Mouse (Mus musculus): ENCODE measurements at regions not wholly inside any gene's neighbourhood (a gene's known extent, or its start where the extent isn't known, plus 50 kb on each side); places are given as distances from the start of the nearest gene placed in this dataset.

GRCm38 (mm10) chr9:62590407-62591195 lies 53.8 kb upstream of the Coro2b start:
- no peak for DNase-seq (ENCODE audit: low spot score)

- DNase-seq (ENCODE audit: low spot score): no peak
Observed at GRCm38 (mm10) chr9:62591196-62591485, 54.3 kb upstream of the Coro2b start.

- DNase-seq (ENCODE audit: low spot score): no peak
Observed at GRCm38 (mm10) chr9:62598056-62598455, 61.2 kb upstream of the Coro2b start.

GRCm38 (mm10) chr9:62598956-62599355 lies 62.1 kb upstream of the Coro2b start:
- DNase-seq (ENCODE audit: low spot score): no peak

DNA sequence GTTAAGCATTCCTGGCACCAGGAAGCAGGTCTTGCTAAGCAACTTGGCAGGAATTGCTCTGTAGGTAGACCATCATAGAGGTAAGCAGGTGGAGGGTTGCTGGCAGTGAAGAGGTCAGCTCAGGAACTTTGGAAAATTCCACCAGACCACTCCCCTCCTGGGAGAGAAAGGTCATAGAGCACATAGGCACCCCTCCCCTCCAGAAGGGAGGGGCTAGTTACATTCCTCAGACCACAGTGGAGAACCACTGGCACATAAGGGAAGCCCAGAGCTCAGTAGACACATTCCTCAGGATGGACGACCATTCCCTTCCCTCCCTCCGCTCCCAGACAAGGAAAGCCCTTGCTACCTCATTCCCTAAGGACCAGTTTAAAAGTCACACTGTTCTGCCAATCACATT lies 67.1 kb upstream of the Itga11 start:
- DNase-seq (ENCODE audit: low spot score): no peak

- peak; percentile 26 for DNase-seq (ENCODE audit: low spot score)
Observed at GRCm38 (mm10) chr9:62611452-62611851, 66.2 kb upstream of the Itga11 start.

DNA sequence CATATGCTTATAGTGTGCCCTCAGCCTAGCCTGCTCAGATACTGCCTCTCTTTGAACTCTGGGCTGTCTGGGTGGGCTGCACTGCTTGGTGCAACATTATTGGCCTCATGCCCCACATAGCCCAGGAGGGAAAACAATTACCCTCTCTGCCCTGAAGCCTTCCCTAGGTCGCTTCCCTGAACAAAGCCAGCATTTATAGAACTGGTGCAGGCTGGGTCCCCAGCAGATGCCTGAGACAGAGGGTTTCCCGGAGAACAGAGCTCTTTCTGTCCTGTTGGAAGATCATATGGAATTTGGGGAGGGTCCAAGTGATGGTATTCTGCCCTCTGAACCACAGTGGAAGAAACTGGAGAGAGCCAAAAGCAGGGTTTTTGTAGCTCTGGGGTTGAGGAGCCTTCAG lies 64.6 kb upstream of the Itga11 start:
- DNase-seq (ENCODE audit: low spot score): peak; percentile 55

DNA sequence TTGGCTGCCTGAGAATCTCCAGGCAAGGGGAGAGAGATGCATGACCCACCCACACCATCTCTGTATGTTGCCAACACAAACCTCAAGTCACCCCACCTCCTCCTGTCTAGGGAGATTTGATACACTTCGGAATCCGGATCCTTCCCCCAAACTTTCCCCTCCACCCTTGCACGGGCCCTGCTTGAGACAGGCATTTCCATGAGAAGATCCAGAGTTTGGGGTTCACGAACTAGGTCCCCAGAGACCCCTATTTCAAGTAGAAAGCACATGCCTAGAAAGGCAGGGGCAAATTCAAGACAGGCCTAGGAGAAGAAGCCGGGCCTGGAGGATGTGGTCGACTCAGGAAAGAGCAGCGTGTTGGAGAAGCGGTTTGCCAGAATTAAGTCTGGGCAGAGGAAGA lies 63.8 kb upstream of the Itga11 start:
- DNase-seq (ENCODE audit: low spot score): no peak

DNA sequence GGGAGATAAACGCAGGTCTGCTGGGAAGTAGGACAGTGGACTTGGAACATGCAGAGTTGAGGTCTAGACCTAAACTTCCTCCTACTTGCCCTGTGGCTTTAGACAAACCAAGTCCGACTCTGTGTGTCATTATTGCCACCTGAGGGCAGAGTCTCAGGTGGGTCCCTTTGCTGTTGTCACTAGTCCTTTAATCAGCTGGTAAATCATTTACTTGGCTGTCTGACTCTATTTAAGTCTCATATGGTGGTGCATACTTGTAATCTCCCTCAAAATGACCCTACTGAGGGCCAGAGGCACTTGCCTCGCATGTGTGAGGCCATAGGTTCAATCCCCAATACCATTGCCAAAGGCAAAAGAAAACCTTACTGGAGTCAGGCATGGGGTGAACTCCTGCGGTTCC lies 62.7 kb upstream of the Itga11 start:
- DNase-seq (ENCODE audit: low spot score): no peak

GRCm38 (mm10) chr9:62615799-62616198 lies 61.8 kb upstream of the Itga11 start:
- DNase-seq (ENCODE audit: low spot score): peak; percentile 43

DNA sequence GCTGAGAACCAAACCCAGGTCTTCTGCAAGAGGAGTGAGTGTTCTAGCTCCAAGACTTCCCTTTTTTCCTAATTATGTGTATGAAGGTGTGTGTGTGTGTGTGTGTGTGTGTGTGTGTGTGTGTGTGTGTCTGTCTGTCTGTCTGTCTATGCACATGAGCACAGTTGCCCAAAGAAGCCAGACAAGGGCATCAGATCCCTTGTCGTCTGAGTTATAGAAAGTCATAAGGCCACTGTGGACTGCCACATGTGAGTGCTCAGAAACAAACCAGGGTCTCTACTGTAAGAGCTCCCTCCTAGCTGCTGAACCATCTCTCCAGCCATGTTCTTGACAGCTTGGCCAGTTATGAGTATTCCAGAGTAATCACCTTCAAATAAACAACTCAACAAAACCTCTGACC lies 58.6 kb upstream of the Itga11 start:
- DNase-seq (ENCODE audit: low spot score): no peak

DNA sequence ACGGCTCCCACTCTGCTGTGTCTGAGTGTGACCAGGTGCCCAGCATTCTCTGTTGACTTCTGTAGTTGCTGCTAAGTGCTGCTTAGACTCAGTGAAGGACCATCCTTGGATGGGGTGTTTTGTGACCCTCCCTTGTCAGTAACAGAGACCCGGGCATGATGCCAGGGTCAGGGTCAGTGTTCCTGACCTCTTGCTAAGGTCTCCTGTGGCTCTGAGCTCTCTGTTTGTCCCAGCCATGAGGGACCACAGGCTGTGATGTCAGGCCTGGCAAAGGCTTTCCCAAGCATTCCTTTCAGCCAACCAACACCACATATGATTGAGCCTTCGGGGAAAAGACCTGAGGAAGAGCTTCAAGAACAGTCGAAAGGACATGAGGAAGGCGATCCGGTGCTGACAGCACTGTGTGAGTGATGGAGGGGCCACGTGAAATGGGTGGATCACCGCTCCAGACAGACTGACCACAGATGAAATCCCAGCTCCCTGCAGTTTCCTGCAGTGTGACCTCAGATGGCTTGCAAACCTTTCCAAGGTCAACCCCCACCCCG lies 56.7 kb upstream of the Itga11 start:
- no peak for DNase-seq (ENCODE audit: low spot score)

DNA sequence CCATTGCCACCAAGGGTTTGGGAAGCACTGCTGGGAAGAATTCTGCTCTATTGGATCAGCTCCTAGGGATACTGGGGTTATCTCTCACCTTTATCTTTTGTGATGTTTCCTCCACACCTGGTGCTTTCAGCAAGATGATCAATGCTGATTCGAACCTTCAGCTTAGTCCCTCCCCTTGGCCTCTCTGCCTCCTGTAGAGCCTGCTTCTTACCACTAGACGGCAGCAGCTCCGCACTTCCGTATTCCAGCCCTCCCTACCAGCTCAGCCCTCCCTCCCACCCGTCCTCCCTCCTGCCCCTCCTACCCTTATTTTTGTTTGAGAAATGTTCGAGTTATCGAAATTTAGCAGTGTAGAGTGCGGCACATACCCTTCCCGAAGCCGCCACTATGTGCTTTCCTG lies 55.5 kb upstream of the Itga11 start:
- DNase-seq (ENCODE audit: low spot score): peak; percentile 53

DNA sequence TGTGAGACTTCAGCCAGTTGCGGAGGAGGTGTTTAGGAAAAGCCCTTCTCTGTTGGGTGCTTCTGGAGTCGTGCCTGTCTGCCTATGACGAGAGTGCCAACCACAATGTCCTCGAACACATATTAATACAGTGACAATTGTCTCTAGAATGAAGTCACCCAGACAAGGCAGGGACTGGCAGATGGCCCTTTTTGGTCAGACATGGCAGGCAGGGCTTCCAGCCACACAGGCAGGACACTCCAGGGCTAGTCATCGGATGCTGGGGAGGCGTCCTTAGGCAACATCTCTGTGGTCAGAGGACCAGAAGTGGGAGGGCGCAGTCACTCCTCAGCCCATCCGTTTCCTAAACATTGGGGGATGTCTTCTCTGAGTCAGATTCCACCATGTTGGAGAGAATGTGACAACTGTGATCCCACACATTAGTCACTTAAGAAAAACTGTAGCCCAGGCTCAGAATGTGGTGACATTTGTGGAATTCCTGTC lies 53.0 kb upstream of the Itga11 start:
- DNase-seq (ENCODE audit: low spot score): no peak

DNA sequence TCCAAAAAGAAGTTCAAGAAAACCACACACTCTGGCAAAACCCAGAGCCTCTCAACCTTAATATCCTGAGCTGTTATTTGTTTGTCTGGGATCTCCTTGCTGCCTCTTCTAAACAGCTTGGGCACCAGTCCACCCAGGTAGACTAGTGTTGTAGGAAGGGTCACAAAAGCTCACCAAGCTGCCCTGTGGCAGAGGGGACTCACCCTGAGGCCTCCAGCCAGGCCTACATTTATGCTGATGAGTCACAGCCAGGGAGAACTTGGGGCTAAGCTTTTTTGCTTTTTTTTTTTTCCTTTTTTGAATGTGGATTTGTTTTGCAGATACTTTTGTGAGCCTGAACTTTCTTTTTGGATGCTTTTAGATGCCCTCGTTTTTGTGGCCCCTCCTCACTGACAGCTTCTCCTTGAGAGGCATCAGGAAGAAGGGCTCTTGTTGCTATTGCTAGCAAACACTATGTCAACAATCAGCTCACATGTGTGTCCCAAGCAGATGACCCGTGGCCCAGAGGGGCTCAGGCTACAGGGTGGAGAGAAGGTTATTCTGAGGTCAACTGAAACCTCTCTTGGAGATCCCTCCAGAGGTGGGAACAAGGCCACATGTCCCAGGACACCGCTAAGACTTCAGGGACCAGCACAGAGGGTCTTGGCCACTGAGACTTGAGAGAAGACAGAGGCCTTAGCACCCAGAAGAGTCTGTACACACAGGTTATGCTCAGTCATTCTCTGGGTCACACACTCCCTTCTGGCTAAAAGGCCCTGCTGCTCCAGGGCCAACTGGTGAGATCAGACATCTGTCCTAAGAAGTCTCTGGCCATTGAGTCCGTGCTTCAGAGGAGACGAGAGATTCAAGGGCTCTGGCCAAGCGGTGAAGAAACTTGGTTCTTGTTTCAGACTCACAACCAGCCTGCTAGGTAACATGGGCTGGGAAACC lies 50.3 kb upstream of the Itga11 start:
- no peak for DNase-seq (ENCODE audit: low spot score)

All from embryo, embryonic 10.5 days (tissue).